Mouse (Mus musculus) CH12.LX (cell line): ENCODE data around the gene Rfc5. TPM values are rescaled to one million over a fixed set of nuclear protein-coding genes. Genes with fewer than 3 reads are reported as not detected.

Source experiments
- DNase-seq: peaks from one replicate; pipeline ENCODE4 v3.0.0-alpha.2; 2013; ENCODE audit errors: extremely low read depth
- H3K27ac ChIP-seq: 2 replicates; pipeline ENCODE4 v1.5.1; 2012; ENCODE audit warnings: low read depth, mild to moderate bottlenecking, control low read depth, moderate library complexity; ENCODE audit not compliant: insufficient read depth
- H3K27me3 ChIP-seq: replicated peaks from 2 replicates; pipeline ENCODE3; 2012; ENCODE audit warnings: inconsistent platforms
- H3K36me3 ChIP-seq, 2 experiments: replicated peaks in 1 of 2; 2 replicates each; pipeline versions ENCODE3 to v1.6.1; 2012; ENCODE audit warnings: inconsistent platforms in 1 of 2, low read length in 1 of 2, mild to moderate bottlenecking in 1 of 2, mixed read lengths in 1 of 2, moderate library complexity in 1 of 2; ENCODE audit not compliant: control insufficient read depth in 1 of 2, insufficient read depth in 1 of 2
- H3K4me1 ChIP-seq, 2 experiments: 2 replicates each; pipeline ENCODE4 v1.6.1; 2012; ENCODE audit warnings: inconsistent platforms in 1 of 2, moderate library complexity in 1 of 2; ENCODE audit not compliant: insufficient read depth in 2 of 2, control insufficient read depth in 1 of 2
- H3K4me2 ChIP-seq: 2 replicates; pipeline ENCODE4 v1.6.1; 2012; ENCODE audit warnings: low read depth, mild to moderate bottlenecking, control low read depth; ENCODE audit not compliant: poor library complexity, insufficient read depth, severe bottlenecking
- H3K4me3 ChIP-seq, 3 experiments: fragments of 150-350 bp in 1 of 3; sonication (generic) in 1 of 3; replicated peaks in 1 of 3; 2 replicates each; pipeline versions ENCODE3 to v1.5.1; 2011 to 2012; ENCODE audit warnings: low read depth in 2 of 3, low read length in 2 of 3, mild to moderate bottlenecking in 2 of 3, moderate library complexity in 2 of 3, control low read depth in 1 of 3, improper control_type of control experiment in 1 of 3, inconsistent platforms in 1 of 3, mixed read lengths in 1 of 3; ENCODE audit not compliant: poor library complexity in 1 of 3
- H3K79me2 ChIP-seq: replicated peaks from 2 replicates; pipeline ENCODE4 v1.6.1; 2012; ENCODE audit warnings: mild to moderate bottlenecking, moderate library complexity; ENCODE audit not compliant: control insufficient read depth, poor library complexity, insufficient read depth, severe bottlenecking; ENCODE audit errors: extremely low read depth
- H3K9ac ChIP-seq: 2 replicates; pipeline ENCODE4 v1.6.1; 2012; ENCODE audit warnings: low read depth, mild to moderate bottlenecking, control low read depth, moderate library complexity; ENCODE audit not compliant: insufficient read depth
- H3K9me3 ChIP-seq: replicated peaks from 2 replicates; pipeline ENCODE3; 2012; ENCODE audit warnings: low read length, inconsistent platforms, mixed read lengths
- CHD2 ChIP-seq: IDR thresholded peaks from 2 replicates; pipeline ENCODE4 v1.6.1; 2011; ENCODE audit warnings: low read length, improper control_type of control experiment
- CTCF ChIP-seq, 2 experiments: IDR thresholded peaks in 1 of 2; conservative IDR thresholded peaks in 1 of 2; 2 replicates each; pipeline ENCODE4 v1.5.1; 2011 to 2012; ENCODE audit warnings: low read depth in 2 of 2, low read length in 2 of 2, improper control_type of control experiment in 1 of 2, inconsistent platforms in 1 of 2, mild to moderate bottlenecking in 1 of 2, moderate library complexity in 1 of 2
- ELF1 ChIP-seq: IDR thresholded peaks from 2 replicates; pipeline ENCODE4 v1.6.1; 2014; ENCODE audit warnings: low read depth, mild to moderate bottlenecking, inconsistent platforms, low read length, improper control_type of control experiment
- EP300 ChIP-seq: IDR thresholded peaks from 2 replicates; pipeline ENCODE4 v1.6.1; 2011; ENCODE audit warnings: low read length, improper control_type of control experiment
- ETS1 ChIP-seq: conservative IDR thresholded peaks from 2 replicates; pipeline ENCODE4 v1.6.1; 2012; ENCODE audit warnings: low read depth, mild to moderate bottlenecking, inconsistent platforms, low read length, improper control_type of control experiment, moderate library complexity
- IRF4 ChIP-seq: IDR thresholded peaks from 2 replicates; pipeline ENCODE4 v1.6.1; 2014; ENCODE audit warnings: low read depth, mild to moderate bottlenecking, inconsistent platforms, low read length, improper control_type of control experiment
- KAT2A ChIP-seq: IDR thresholded peaks from 2 replicates; pipeline ENCODE4 v1.6.1; 2012; ENCODE audit warnings: low read length, improper control_type of control experiment, inconsistent platforms; ENCODE audit not compliant: insufficient replicate concordance
- MAX ChIP-seq: IDR thresholded peaks from 2 replicates; pipeline ENCODE4 v1.6.1; 2011; ENCODE audit warnings: low read length, improper control_type of control experiment
- MAZ ChIP-seq: IDR thresholded peaks from 2 replicates; pipeline ENCODE4 v1.6.1; 2012; ENCODE audit warnings: low read depth, mild to moderate bottlenecking, inconsistent platforms, low read length, improper control_type of control experiment, moderate library complexity
- MEF2A ChIP-seq: IDR thresholded peaks from 2 replicates; pipeline ENCODE4 v1.6.1; 2014; ENCODE audit warnings: low read depth, mild to moderate bottlenecking, inconsistent platforms, low read length, improper control_type of control experiment, borderline replicate concordance
- MXI1 ChIP-seq: IDR thresholded peaks from 2 replicates; pipeline ENCODE4 v1.6.1; 2011; ENCODE audit warnings: mild to moderate bottlenecking, low read depth, low read length, improper control_type of control experiment
- NELFE ChIP-seq: IDR thresholded peaks from 2 replicates; pipeline ENCODE4 v1.6.1; 2011; ENCODE audit warnings: low read depth, low read length, improper control_type of control experiment
- PAX5 ChIP-seq: IDR thresholded peaks from 2 replicates; pipeline ENCODE4 v1.6.1; 2012; ENCODE audit warnings: low read length, inconsistent platforms, mixed read lengths
- POLR2A ChIP-seq: IDR thresholded peaks from 2 replicates; pipeline ENCODE4 v1.6.1; 2011; ENCODE audit warnings: low read depth, mild to moderate bottlenecking, improper control_type of control experiment, low read length
- POLR2AphosphoS2 ChIP-seq: IDR thresholded peaks from 2 replicates; pipeline ENCODE4 v1.6.1; 2011; ENCODE audit warnings: low read depth, low read length, improper control_type of control experiment
- RCOR1 ChIP-seq: conservative IDR thresholded peaks from 2 replicates; pipeline ENCODE4 v1.6.1; 2012; ENCODE audit warnings: low read depth, mild to moderate bottlenecking, inconsistent platforms, low read length, improper control_type of control experiment
- SIN3A ChIP-seq: IDR thresholded peaks from 2 replicates; pipeline ENCODE4 v1.6.1; 2012; ENCODE audit warnings: low read length, improper control_type of control experiment, inconsistent platforms
- TBP ChIP-seq: conservative IDR thresholded peaks from 2 replicates; pipeline ENCODE4 v1.6.1; 2011; ENCODE audit warnings: low read depth, low read length, improper control_type of control experiment
- TCF12 ChIP-seq: IDR thresholded peaks from 2 replicates; pipeline ENCODE4 v1.6.1; 2014; ENCODE audit warnings: low read depth, mild to moderate bottlenecking, inconsistent platforms, low read length, improper control_type of control experiment
- UBTF ChIP-seq: IDR thresholded peaks from 2 replicates; pipeline ENCODE4 v1.6.1; 2012; ENCODE audit warnings: low read depth, mild to moderate bottlenecking, inconsistent platforms, low read length, improper control_type of control experiment, moderate library complexity
- USF2 ChIP-seq: conservative IDR thresholded peaks from 2 replicates; pipeline ENCODE4 v1.6.1; 2011; ENCODE audit warnings: low read depth, low read length, improper control_type of control experiment
- ZKSCAN1 ChIP-seq: IDR thresholded peaks from 2 replicates; pipeline ENCODE4 v1.6.1; 2012; ENCODE audit warnings: low read depth, inconsistent platforms, low read length, improper control_type of control experiment, borderline replicate concordance
- ZMIZ1 ChIP-seq: IDR thresholded peaks from 2 replicates; pipeline ENCODE4 v1.6.1; 2012; ENCODE audit warnings: low read depth, mild to moderate bottlenecking, inconsistent platforms, low read length, improper control_type of control experiment
- dilution Hi-C: fragments of 300-500 bp; cut with MboI; formaldehyde crosslinking; loops from 2 replicates; pipeline ENCODE4 v1.14.3; 2020; ENCODE audit warnings: low sequenced_read_pairs; ENCODE audit not compliant: extremely low pct_unique_long_range_greater_than_20kb, extremely low pct_ligation_motif_present
- in situ Hi-C: fragments of 300-500 bp; cut with MboI; formaldehyde crosslinking; loops from 3 replicates; pipeline ENCODE4 v1.14.3; 2019; ENCODE audit warnings: low sequenced_read_pairs, low pct_ligation_motif_present, low pct_unique_long_range_greater_than_20kb, mixed read lengths
- polyA plus RNA-seq: library from polyadenylated mRNA; unstranded; fragments of >175 nt; gene quantifications from 2 replicates; pipeline ENCODE4 v1.2.1, GENCODE M21; 2012; ENCODE audit warnings: low read depth; ENCODE audit not compliant: insufficient read length
- total RNA-seq, 2 experiments: library from RNA; depleted of rRNA; stranded (reverse); fragments of 300-350 nt in 1 of 2; fragments of >200 nt in 1 of 2; gene quantifications; 2 replicates each; pipeline ENCODE4 v1.2.3; 2012 to 2014

Rfc5 gene
- total and polyA plus RNA-seq, 3 experiments, result 137 to 221 (median 186) TPM

DNA sequence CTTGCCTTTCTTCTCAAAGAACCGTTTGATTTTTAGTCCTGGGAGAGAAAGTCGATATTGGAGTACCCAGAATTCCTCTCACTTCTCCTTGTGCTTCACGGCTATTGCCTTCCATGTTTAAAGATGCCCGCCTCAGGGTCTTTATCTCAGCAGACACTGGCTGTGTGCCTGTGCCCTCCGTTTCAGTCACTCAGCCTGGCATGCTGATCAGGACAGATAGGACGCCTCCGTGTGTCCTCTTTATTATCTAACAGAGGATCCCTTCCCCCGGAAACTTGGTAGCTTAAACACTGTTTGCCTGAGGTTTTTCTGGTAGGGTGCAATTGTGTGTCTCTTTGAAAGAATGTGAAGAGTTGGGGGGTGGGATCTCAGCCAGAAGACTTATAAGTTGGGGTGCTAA, 50.3 kb downstream of the Rfc5 start:
- Histone ChIP-seq H3K4me2 (no peak overlapping the region), H3K27me3 (no peaks in the 10 kb centered on the region), H3K9ac (no peak overlapping the region), H3K27ac (no peak overlapping the region), H3K4me1 (no peaks in the 10 kb centered on the region), H3K9me3 (peaks cover 2% of the 10 kb centered on the region), H3K4me3 (no peak overlapping the region)
- in situ Hi-C loops (no loop called here), dilution Hi-C loops (no loop called here)
- TF ChIP-seq EP300, result no peak
- TF ChIP-seq SIN3A, result no peak
- TF ChIP-seq MXI1, result no peak
- no peak for TF ChIP-seq KAT2A
- no peak for TF ChIP-seq PAX5
- TF ChIP-seq ZKSCAN1, result no peak
- TF ChIP-seq RCOR1, result no peak
- TF ChIP-seq TBP, result no peak
- TF ChIP-seq POLR2A, result no peak
- no peak for TF ChIP-seq ETS1
- no peak for TF ChIP-seq UBTF
- no peak for TF ChIP-seq TCF12
- TF ChIP-seq ZMIZ1, result no peak
- TF ChIP-seq, all 38 proteins: peak for 0
- Histone ChIP-seq H3K36me3 (peaks cover 13 to 35% of the 10 kb centered on the region in 2 experiments), H3K79me2 (no peaks in the 10 kb centered on the region)
- DNase-seq, result no peak

DNA sequence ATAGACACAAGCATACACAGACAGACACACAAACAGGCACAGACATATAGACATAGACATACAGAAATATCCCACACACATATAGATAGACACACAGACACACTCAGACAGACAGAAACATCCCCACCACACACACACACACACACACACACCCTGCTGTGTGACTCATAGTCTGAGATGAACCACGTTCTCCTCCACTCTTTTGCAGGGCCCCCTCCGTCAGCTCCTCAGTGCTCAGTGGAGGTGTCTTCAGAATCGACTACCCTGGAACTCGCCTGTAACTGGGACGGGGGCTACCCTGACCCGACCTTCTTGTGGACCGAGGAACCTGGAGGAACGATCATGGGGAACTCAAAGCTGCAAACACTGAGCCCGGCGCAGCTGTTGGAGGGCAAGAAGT, 50.8 kb downstream of the Rfc5 start:
- Histone ChIP-seq H3K4me1 (no peaks in the 10 kb centered on the region), H3K79me2 (no peaks in the 10 kb centered on the region), H3K27me3 (no peaks in the 10 kb centered on the region), H3K4me3 (no peak overlapping the region), H3K36me3 (peaks cover 13 to 34% of the 10 kb centered on the region in 2 experiments), H3K9me3 (peaks cover 2% of the 10 kb centered on the region), H3K4me2 (no peak overlapping the region), H3K27ac (no peak overlapping the region), H3K9ac (no peak overlapping the region)
- no peak for DNase-seq
- dilution Hi-C loops (no loop called here), in situ Hi-C loops (no loop called here)
- TF ChIP-seq IRF4 (no peak), CHD2 (no peak), ELF1 (no peak), PAX5 (no peak), MEF2A (no peak), NELFE (no peak), MAX (no peak), CTCF (conservative IDR thresholded peaks at IDR 0.05 in 1 of 2, IDR thresholded peaks at IDR 0.05 in 1 of 2; ENCODE audit: low read depth in 2 of 2, low read length in 2 of 2) (no peak), MXI1 (no peak), MAZ (no peak), USF2 (no peak), KAT2A (no peak), POLR2AphosphoS2 (no peak), ETS1 (no peak)
